ENCODE assay signal across 8 mouse cellular contexts in genomic region chr6:124702102-124702783, GRCm38 (mm10). TPM values are rescaled to one million over a fixed set of nuclear protein-coding genes. Genes with fewer than 3 reads are reported as not detected.
DNase-seq lines count a peak whose midpoint lies in the region; ATAC-seq and TF ChIP-seq lines count a peak whose summit lies in the region.

No protein-coding gene starts in this region.

- H3K4me2 ChIP-seq in liver, embryonic 14.5 days (ENCODE audit: low read depth), result no peak overlapping the region

- no peak overlapping the region for H3K9ac ChIP-seq in liver, embryonic 14.5 days (replicated peaks)

- TF ChIP-seq EP300 in liver, embryonic 14.5 days (IDR thresholded peaks at IDR 0.05; ENCODE audit: low read depth), result no peak

- peaks cover 8% of the 10 kb centered on the region for H3K4me1 ChIP-seq in kidney, adult 2 months (ENCODE audit: control insufficient read depth, insufficient read depth, low read length)
- H3K4me1 ChIP-seq in testis, adult 2 months (ENCODE audit: control insufficient read depth, insufficient read depth, low read length), result peaks cover 7% of the 10 kb centered on the region
- H3K4me1 ChIP-seq in liver, embryonic 14.5 days (replicated peaks; ENCODE audit: control insufficient read depth in 2 of 2, insufficient read depth in 2 of 2, low read length in 1 of 2), result no peaks in the 10 kb centered on the region

- WGBS in kidney, adult 2 months, result 87% methylated on average over 17 of the region's 17 CpGs
- WGBS in liver, embryonic 14.5 days (ENCODE audit: insufficient replicate concordance), result 81% methylated on average over 17 of the region's 17 CpGs

- no peak overlapping the region for H3K4me3 ChIP-seq in kidney, adult 2 months (ENCODE audit: insufficient read depth, low read depth, low read length)
- peak overlapping the region; percentile 66 for H3K4me3 ChIP-seq in testis, adult 2 months (ENCODE audit: control insufficient read depth, low read depth, low read length)
- no peak overlapping the region for H3K4me3 ChIP-seq in liver, embryonic 14.5 days (ENCODE audit: insufficient read depth in 1 of 2, low read depth in 2 of 2, low read length in 2 of 2)

- H3K27me3 ChIP-seq in kidney, adult 2 months (replicated peaks; ENCODE audit: control insufficient read depth, insufficient read depth, low read length), result no peaks in the 10 kb centered on the region
- no peaks in the 10 kb centered on the region for H3K27me3 ChIP-seq in testis, adult 2 months (ENCODE audit: control insufficient read depth, insufficient read depth, low read length)
- H3K27me3 ChIP-seq in liver, embryonic 14.5 days (ENCODE audit: control insufficient read depth, insufficient read depth, low read length), result no peaks in the 10 kb centered on the region

- no peaks in the 10 kb centered on the region for H3K9me3 ChIP-seq in liver, embryonic 14.5 days (ENCODE audit: control insufficient read depth, low read length)

- no peak overlapping the region for H3K27ac ChIP-seq in kidney, adult 2 months (ENCODE audit: insufficient read depth, low read depth, low read length)
- H3K27ac ChIP-seq in testis, adult 2 months (ENCODE audit: control insufficient read depth, insufficient read depth, low read depth, low read length), result no peak overlapping the region
- H3K27ac ChIP-seq in liver, embryonic 14.5 days, result no peak overlapping the region

- DNase-seq in kidney, adult 2 months, result no peak
- no peak for DNase-seq in kidney, adult 11 months
- no peak for DNase-seq in testis, postnatal 14 days (ENCODE audit: low spot score)
- no peak for DNase-seq in liver, embryonic 14.5 days (ENCODE audit: low read depth in 3 of 3, low spot score in 3 of 3)
- DNase-seq in thymus, postnatal 4 days, result no peak
- DNase-seq in heart, adult 8-10 months (ENCODE audit: low spot score), result no peak

- no peak for TF ChIP-seq POLR2A in kidney, adult 2 months (IDR thresholded peaks at IDR 0.05; ENCODE audit: low read depth, low read length)
- TF ChIP-seq POLR2A in testis, adult 2 months (IDR thresholded peaks at IDR 0.05; ENCODE audit: control insufficient read depth, low read depth, low read length), result no peak

- H3K36me3 ChIP-seq in kidney, adult 2 months (ENCODE audit: control insufficient read depth, insufficient read depth, low read length), result peaks cover 5% of the 10 kb centered on the region
- H3K36me3 ChIP-seq in testis, adult 2 months (ENCODE audit: control insufficient read depth, insufficient read depth, low read length), result peaks cover 8% of the 10 kb centered on the region
- H3K36me3 ChIP-seq in liver, embryonic 14.5 days (replicated peaks; ENCODE audit: control insufficient read depth, insufficient read depth, low read depth), result peaks cover 84% of the 10 kb centered on the region

- TF ChIP-seq CTCF in kidney, adult 2 months (conservative IDR thresholded peaks at IDR 0.05; ENCODE audit: insufficient read depth, insufficient read length, low read depth, low read length), result 0 out of 2 replicates have a peak, but pooled peaks have one; percentile 5
- TF ChIP-seq CTCF in testis, adult 2 months (IDR thresholded peaks at IDR 0.05; ENCODE audit: control insufficient read depth, insufficient read depth, insufficient replicate concordance, low read depth, low read length), result no peak
- TF ChIP-seq CTCF in liver, embryonic 14.5 days (IDR thresholded peaks at IDR 0.05; ENCODE audit: low read depth), result peak; percentile 28; the same call in 1 of the 2 replicates

- ATAC-seq in liver, embryonic 14.5 days (ENCODE audit: insufficient read depth), result no peak; the same call in 1 of the 2 replicates
- ATAC-seq in erythroid progenitor cell, adult 5-6 weeks (replicated peaks; ENCODE audit: low FRiP score, poor library complexity, severe bottlenecking), result no peak

RNA-seq across cellular contexts. Expression of gene Emg1, which starts 9.7 kb away (rescaled TPM):
- 50.5 and 67.4 TPM in 2 replicates for polyA plus RNA-seq in kidney, adult 2 months (2012; rRNA removed)
- 39.9 and 44.1 TPM in 2 replicates for polyA plus RNA-seq in testis, adult 2 months (2012; rRNA removed)
- polyA plus RNA-seq in liver, embryonic 14.5 days (2012; rRNA removed), result 91.1 and 103 TPM in 2 replicates
- 147 and 162 TPM in 2 replicates for polyA plus RNA-seq in liver, embryonic 14.5 days (2014; fragmentation: Nextera tagmentation; extraction: Ambion mirVana)
- total RNA-seq in erythroid progenitor cell, adult 5-6 weeks (2015; ENCODE audit: low replicate concordance), result 103 and 153 TPM in 2 replicates
- 69.4 and 86.4 TPM in 2 replicates for total RNA-seq in erythroid progenitor cell, adult 5-6 weeks (2017; ENCODE audit: low replicate concordance)
- 10 to 100 TPM; 64.4 to 81.5 (median 73.0) TPM for total RNA-seq in heart, adult 8-10 months (2022)

RNA-seq across cellular contexts. Expression of gene Phb2, which starts 9.9 kb away (rescaled TPM):
- polyA plus RNA-seq in kidney, adult 2 months (2012; rRNA removed), result 181 and 193 TPM in 2 replicates
- 47.6 and 50.5 TPM in 2 replicates for polyA plus RNA-seq in testis, adult 2 months (2012; rRNA removed)
- 101 and 124 TPM in 2 replicates for polyA plus RNA-seq in liver, embryonic 14.5 days (2012; rRNA removed)
- 210 and 240 TPM in 2 replicates for polyA plus RNA-seq in liver, embryonic 14.5 days (2014; fragmentation: Nextera tagmentation; extraction: Ambion mirVana)
- 61.2 and 143 TPM in 2 replicates for total RNA-seq in erythroid progenitor cell, adult 5-6 weeks (2015; ENCODE audit: low replicate concordance)
- total RNA-seq in erythroid progenitor cell, adult 5-6 weeks (2017; ENCODE audit: low replicate concordance), result 76.0 and 79.9 TPM in 2 replicates
- 100 to 1,000 TPM; 251 to 296 (median 279) TPM for total RNA-seq in heart, adult 8-10 months (2022)

RNA-seq across cellular contexts. Expression of gene Ptpn6, which starts 36.3 kb away (rescaled TPM):
- polyA plus RNA-seq in kidney, adult 2 months (2012; rRNA removed), result 21.5 and 31.7 TPM in 2 replicates
- polyA plus RNA-seq in testis, adult 2 months (2012; rRNA removed), result 1.4 and 1.9 TPM in 2 replicates
- 14.3 and 17.9 TPM in 2 replicates for polyA plus RNA-seq in liver, embryonic 14.5 days (2012; rRNA removed)
- polyA plus RNA-seq in liver, embryonic 14.5 days (2014; fragmentation: Nextera tagmentation; extraction: Ambion mirVana), result 26.6 and 28.4 TPM in 2 replicates
- 39.3 and 91.8 TPM in 2 replicates for total RNA-seq in erythroid progenitor cell, adult 5-6 weeks (2015; ENCODE audit: low replicate concordance)
- 91.8 and 94.2 TPM in 2 replicates for total RNA-seq in erythroid progenitor cell, adult 5-6 weeks (2017; ENCODE audit: low replicate concordance)
- 1 to 10 TPM; 2.0 to 5.7 (median 3.1) TPM for total RNA-seq in heart, adult 8-10 months (2022)

RNA-seq across cellular contexts. Expression of gene Grcc10, which starts 38.9 kb away (rescaled TPM):
- polyA plus RNA-seq in kidney, adult 2 months (2012; rRNA removed), result 387 and 474 TPM in 2 replicates
- 207 and 220 TPM in 2 replicates for polyA plus RNA-seq in testis, adult 2 months (2012; rRNA removed)
- 27.9 and 50.2 TPM in 2 replicates for polyA plus RNA-seq in liver, embryonic 14.5 days (2012; rRNA removed)
- polyA plus RNA-seq in liver, embryonic 14.5 days (2014; fragmentation: Nextera tagmentation; extraction: Ambion mirVana), result 74.0 and 80.0 TPM in 2 replicates
- total RNA-seq in erythroid progenitor cell, adult 5-6 weeks (2015; ENCODE audit: low replicate concordance), result 26.0 and 63.4 TPM in 2 replicates
- 21.9 and 23.3 TPM in 2 replicates for total RNA-seq in erythroid progenitor cell, adult 5-6 weeks (2017; ENCODE audit: low replicate concordance)
- total RNA-seq in heart, adult 8-10 months (2022), result 100 to 1,000 TPM; 286 to 318 (median 310) TPM

RNA-seq across cellular contexts. Expression of gene Lpcat3, which starts 39.4 kb away (rescaled TPM):
- polyA plus RNA-seq in kidney, adult 2 months (2012; rRNA removed), result 215 and 231 TPM in 2 replicates
- polyA plus RNA-seq in testis, adult 2 months (2012; rRNA removed), result 282 and 286 TPM in 2 replicates
- polyA plus RNA-seq in liver, embryonic 14.5 days (2012; rRNA removed), result 61.4 and 65.7 TPM in 2 replicates
- polyA plus RNA-seq in liver, embryonic 14.5 days (2014; fragmentation: Nextera tagmentation; extraction: Ambion mirVana), result 64.2 and 67.0 TPM in 2 replicates
- total RNA-seq in erythroid progenitor cell, adult 5-6 weeks (2015; ENCODE audit: low replicate concordance), result 452 and 538 TPM in 2 replicates
- 191 and 249 TPM in 2 replicates for total RNA-seq in erythroid progenitor cell, adult 5-6 weeks (2017; ENCODE audit: low replicate concordance)
- total RNA-seq in heart, adult 8-10 months (2022), result 10 to 100 TPM; 38.8 to 39.9 (median 39.1) TPM
